Mouse (Mus musculus) embryo, embryonic 10.5 days (tissue): Measurements from ENCODE around the gene Fbxl15.

Source experiments
- DNase-seq: peaks from one replicate; pipeline ENCODE4 v3.0.0-alpha.2; 2015; ENCODE audit warnings: low spot score

Gene Fbxl15

GRCm38 (mm10) chr19:46328081-46329030 is at the start of gene Fbxl15:
TSS of gene Fbxl15 (plus strand) at chr19:46328184.
- DNase-seq: peak; percentile 97

- DNase-seq: no peak
These were observed 45.7 kb upstream of the Fbxl15 start for GRCm38 (mm10) chr19:46282081-46282849.

GRCm38 (mm10) chr19:46284686-46285085 is 43.3 kb upstream of the Fbxl15 start:
- DNase-seq: no peak

GRCm38 (mm10) chr19:46285631-46286030 is 42.4 kb upstream of the Fbxl15 start:
- DNase-seq: no peak

- no peak for DNase-seq
These were observed 41.9 kb upstream of the Fbxl15 start for GRCm38 (mm10) chr19:46286047-46286446.

- DNase-seq: no peak
These were observed 41.1 kb upstream of the Fbxl15 start for GRCm38 (mm10) chr19:46286926-46287325.

GRCm38 (mm10) chr19:46287566-46287965 is 40.4 kb upstream of the Fbxl15 start:
- DNase-seq: no peak

- no peak for DNase-seq
These were observed 37.4 kb upstream of the Fbxl15 start for GRCm38 (mm10) chr19:46290535-46291105.

GRCm38 (mm10) chr19:46296938-46297337 is 31.0 kb upstream of the Fbxl15 start:
- DNase-seq: no peak

- DNase-seq: no peak
These were observed 27.5 kb upstream of the Fbxl15 start for GRCm38 (mm10) chr19:46300294-46301045.

GRCm38 (mm10) chr19:46302551-46302950 is 25.4 kb upstream of the Fbxl15 start:
- no peak for DNase-seq

GRCm38 (mm10) chr19:46303251-46304215 is 24.5 kb upstream of the Fbxl15 start:
- DNase-seq: no peak

- peak; percentile 91 for DNase-seq
These were observed 23.7 kb upstream of the Fbxl15 start, which contains the start of gene Nfkb2 for GRCm38 (mm10) chr19:46304216-46304841. TSS of gene Nfkb2 (plus strand) at chr19:46304320.

GRCm38 (mm10) chr19:46304908-46305333 is 23.1 kb upstream of the Fbxl15 start:
- peak; percentile 39 for DNase-seq

GRCm38 (mm10) chr19:46305432-46306267 is 22.3 kb upstream of the Fbxl15 start:
- peak; percentile 90 for DNase-seq

- DNase-seq: no peak
These were observed 21.7 kb upstream of the Fbxl15 start for GRCm38 (mm10) chr19:46306268-46306610.

- DNase-seq: no peak
These were observed 21.2 kb upstream of the Fbxl15 start for GRCm38 (mm10) chr19:46306751-46307289.

GRCm38 (mm10) chr19:46307781-46308180 is 20.2 kb upstream of the Fbxl15 start:
- DNase-seq: no peak

GRCm38 (mm10) chr19:46308303-46308702 is 19.7 kb upstream of the Fbxl15 start:
- DNase-seq: no peak
